Mouse (Mus musculus): ENCODE measurements at regions not wholly inside any gene's neighbourhood (a gene's known extent, or its start where the extent isn't known, plus 50 kb on each side); places are given as distances from the start of the nearest gene placed in this dataset.

DNA sequence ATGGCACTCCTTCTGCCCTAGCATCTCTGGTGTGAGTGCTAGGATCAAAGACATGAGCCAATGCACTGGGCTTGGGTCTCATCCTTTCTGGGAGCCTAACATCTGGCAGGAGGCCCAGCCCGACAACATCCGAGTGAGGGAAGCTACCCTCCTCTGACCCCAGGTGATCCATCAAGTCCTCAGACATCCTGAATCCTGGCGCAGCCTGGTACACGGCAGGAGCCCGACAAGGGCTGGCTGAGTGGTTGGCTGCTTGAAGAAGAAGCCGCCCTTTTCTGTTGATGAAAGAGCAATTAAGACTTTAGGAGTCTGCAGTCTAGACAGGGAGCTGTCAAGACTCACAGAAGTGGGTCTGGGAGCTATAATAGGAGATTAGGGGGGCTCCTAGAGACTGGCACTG, 342.1 kb downstream of the Rps24 start:
- H3K9ac ChIP-seq (replicated peaks; ENCODE audit: low read length, poor library complexity, severe bottlenecking): no peak overlapping the region
- 0 out of 2 replicates have a peak overlapping the region, but pooled peaks have one; percentile 78 for H3K27ac ChIP-seq (ENCODE audit: low read depth, low read length)

DNA sequence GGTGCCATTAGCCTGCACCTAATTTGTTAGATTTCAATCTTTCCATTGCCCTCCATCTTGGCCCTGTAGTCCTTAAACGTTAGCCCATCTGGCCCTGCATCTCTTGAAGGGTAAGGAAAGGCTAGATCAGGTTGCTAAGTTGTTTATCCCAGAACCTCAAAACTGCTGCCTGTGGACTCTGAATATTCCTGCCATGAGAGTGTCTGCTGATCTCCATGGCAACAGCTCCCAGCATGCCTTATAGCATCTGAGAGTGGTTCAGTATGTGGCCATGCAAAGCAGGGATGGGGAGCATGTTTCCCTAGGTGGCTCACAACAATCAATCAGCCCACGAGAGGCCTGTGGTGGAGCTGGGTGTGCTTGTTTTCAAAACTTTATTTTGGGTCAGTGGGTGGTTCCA, 346.3 kb downstream of the Rps24 start:
- H3K9me3 ChIP-seq (ENCODE audit: low read length): no peaks in the 10 kb centered on the region
- WGBS: 16% methylated on average over 2 of the region's 2 CpGs
- no peaks in the 10 kb centered on the region for H3K27me3 ChIP-seq (ENCODE audit: insufficient read depth, low read length)
- peaks cover 11% of the 10 kb centered on the region; the same call in 1 of the 2 replicates for H3K4me1 ChIP-seq (ENCODE audit: insufficient read depth, low read length)
- ATAC-seq (ENCODE audit: low FRiP score) (no peak), DNase-seq (ENCODE audit: low spot score) (peak; percentile 58)
- H3K9ac ChIP-seq (replicated peaks; ENCODE audit: low read length, poor library complexity, severe bottlenecking): no peak overlapping the region
- H3K36me3 ChIP-seq (ENCODE audit: insufficient read depth, low read length): no peaks in the 10 kb centered on the region
- no peak overlapping the region for H3K4me2 ChIP-seq (ENCODE audit: low read depth, low read length, poor library complexity, severe bottlenecking)
- no peak overlapping the region for H3K4me3 ChIP-seq (ENCODE audit: low read depth, low read length)
- H3K27ac ChIP-seq (ENCODE audit: low read depth, low read length): no peak overlapping the region
- TF ChIP-seq CTCF (IDR thresholded peaks at IDR 0.05): no peak

More for the DNA sequence above, 342.1 kb downstream of the Rps24 start:
- DNase-seq (ENCODE audit: low spot score) (peak; percentile 37), ATAC-seq (ENCODE audit: low FRiP score) (no peak)
- Histone ChIP-seq H3K27me3 (ENCODE audit: insufficient read depth, low read length) (no peaks in the 10 kb centered on the region), H3K9me3 (ENCODE audit: low read length) (no peaks in the 10 kb centered on the region), H3K4me3 (ENCODE audit: low read depth, low read length) (no peak overlapping the region), H3K36me3 (ENCODE audit: insufficient read depth, low read length) (no peaks in the 10 kb centered on the region), H3K4me2 (ENCODE audit: low read depth, low read length, poor library complexity, severe bottlenecking) (no peak overlapping the region), H3K4me1 (ENCODE audit: insufficient read depth, low read length) (peaks cover 23% of the 10 kb centered on the region)
- whole genome bisulfite sequencing: 48% methylated on average over 6 of the region's 6 CpGs
- TF ChIP-seq CTCF (IDR thresholded peaks at IDR 0.05): no peak

DNA sequence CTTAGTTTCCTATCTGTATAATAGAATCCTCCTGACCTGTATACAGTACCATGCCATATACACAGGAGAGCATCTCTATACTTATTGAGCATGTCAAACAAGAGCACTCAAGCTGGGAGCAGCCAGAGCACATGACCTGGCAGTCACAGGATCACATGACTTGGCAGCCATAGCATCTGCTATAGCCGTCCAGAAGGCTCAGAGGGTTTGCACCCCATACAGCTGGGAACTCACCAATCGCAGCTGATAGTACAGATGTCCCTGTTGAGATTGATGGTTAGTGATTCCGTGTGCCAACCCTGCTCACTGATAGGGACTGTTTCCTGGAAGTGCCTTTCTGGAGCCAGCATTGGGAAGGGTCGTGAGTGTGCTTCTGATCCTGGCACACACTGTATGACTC, 351.3 kb downstream of the Rps24 start:
- ATAC-seq (ENCODE audit: low FRiP score) (no peak), DNase-seq (ENCODE audit: low spot score) (peak; percentile 50)
- no peak for TF ChIP-seq CTCF (IDR thresholded peaks at IDR 0.05)
- Histone ChIP-seq H3K4me1 (ENCODE audit: insufficient read depth, low read length) (peaks cover 18% of the 10 kb centered on the region), H3K4me3 (ENCODE audit: low read depth, low read length) (no peak overlapping the region), H3K27ac (ENCODE audit: low read depth, low read length) (no peak overlapping the region), H3K36me3 (ENCODE audit: insufficient read depth, low read length) (no peaks in the 10 kb centered on the region), H3K4me2 (ENCODE audit: low read depth, low read length, poor library complexity, severe bottlenecking) (no peak overlapping the region), H3K9ac (replicated peaks; ENCODE audit: low read length, poor library complexity, severe bottlenecking) (no peak overlapping the region), H3K27me3 (ENCODE audit: insufficient read depth, low read length) (no peaks in the 10 kb centered on the region), H3K9me3 (ENCODE audit: low read length) (no peaks in the 10 kb centered on the region)
- 80% methylated on average over 4 of the region's 4 CpGs for WGBS

DNA sequence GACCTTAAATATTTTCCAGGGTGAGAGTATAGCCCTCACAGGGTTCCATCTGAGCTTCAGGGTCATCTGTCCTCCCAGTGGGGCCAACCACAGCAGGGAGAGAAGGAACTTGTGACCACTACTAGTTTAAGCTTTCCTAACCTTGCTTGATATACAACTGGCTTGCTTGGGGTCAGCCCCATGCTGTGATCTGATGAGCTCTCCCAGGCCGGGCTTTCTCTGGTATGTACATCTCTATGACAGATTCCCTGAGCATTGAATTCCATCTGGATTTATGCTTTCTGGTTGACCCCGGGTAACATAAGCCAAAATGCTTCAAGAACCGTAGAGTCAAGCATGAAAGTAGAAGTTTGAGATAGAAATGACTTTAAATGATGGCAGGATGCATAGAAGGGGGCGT, 352.1 kb downstream of the Rps24 start:
- Histone ChIP-seq H3K27me3 (ENCODE audit: insufficient read depth, low read length) (no peaks in the 10 kb centered on the region), H3K4me2 (ENCODE audit: low read depth, low read length, poor library complexity, severe bottlenecking) (no peak overlapping the region), H3K9ac (replicated peaks; ENCODE audit: low read length, poor library complexity, severe bottlenecking) (no peak overlapping the region), H3K27ac (ENCODE audit: low read depth, low read length) (no peak overlapping the region), H3K36me3 (ENCODE audit: insufficient read depth, low read length) (no peaks in the 10 kb centered on the region), H3K4me1 (ENCODE audit: insufficient read depth, low read length) (peaks cover 18% of the 10 kb centered on the region), H3K4me3 (ENCODE audit: low read depth, low read length) (no peak overlapping the region), H3K9me3 (ENCODE audit: low read length) (no peaks in the 10 kb centered on the region)
- TF ChIP-seq CTCF (IDR thresholded peaks at IDR 0.05): no peak
- DNase-seq (ENCODE audit: low spot score): no peak
- WGBS: 79% methylated on average over 4 of the region's 4 CpGs
- no peak for ATAC-seq (ENCODE audit: low FRiP score)

DNA sequence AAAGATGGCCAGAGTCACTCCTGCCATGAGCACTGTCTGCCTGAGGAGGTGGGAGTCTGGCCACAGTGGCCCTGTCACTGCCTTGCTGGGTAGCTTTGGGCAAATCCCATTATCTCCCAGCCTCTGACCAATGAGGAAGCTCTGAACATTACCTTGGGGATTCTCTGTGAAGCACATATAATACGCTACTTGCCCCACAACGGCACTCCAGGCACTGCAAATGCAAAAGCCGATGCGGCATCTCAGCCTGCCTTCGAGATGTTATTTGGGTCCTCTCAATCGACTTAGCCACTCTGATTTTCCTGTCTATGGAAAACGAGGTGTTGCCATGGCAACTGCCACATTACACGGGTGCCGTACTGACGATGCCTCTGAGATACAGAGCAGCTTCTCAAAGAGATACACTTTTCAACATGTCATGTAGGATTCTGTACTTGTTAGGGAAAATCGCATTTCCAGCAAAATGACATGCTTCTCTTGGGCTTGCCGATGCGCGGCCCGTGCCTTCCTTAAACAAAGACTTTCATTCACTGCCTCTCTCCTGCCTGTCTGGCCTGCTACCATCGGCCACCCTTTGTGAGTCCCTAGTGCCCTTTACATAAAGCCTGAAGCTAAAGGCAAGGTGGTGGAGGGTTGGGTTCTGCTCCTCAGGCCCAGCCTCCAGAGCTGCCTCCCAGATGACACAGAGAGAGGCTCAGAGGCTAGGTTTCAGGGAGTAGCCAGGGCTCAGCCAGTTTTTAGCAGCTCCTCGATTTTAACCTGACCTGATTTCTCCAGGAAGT, 355.0 kb downstream of the Rps24 start:
- Histone ChIP-seq H3K4me3 (ENCODE audit: low read depth, low read length) (no peak overlapping the region), H3K4me1 (ENCODE audit: insufficient read depth, low read length) (peaks cover 18% of the 10 kb centered on the region), H3K27me3 (ENCODE audit: insufficient read depth, low read length) (no peaks in the 10 kb centered on the region), H3K4me2 (ENCODE audit: low read depth, low read length, poor library complexity, severe bottlenecking) (0 out of 2 replicates have a peak overlapping the region, but pooled peaks have one; percentile 5), H3K27ac (ENCODE audit: low read depth, low read length) (peak overlapping the region; percentile 88), H3K36me3 (ENCODE audit: insufficient read depth, low read length) (no peaks in the 10 kb centered on the region), H3K9ac (replicated peaks; ENCODE audit: low read length, poor library complexity, severe bottlenecking) (peak overlapping the region; percentile 14; the same call in 1 of the 2 replicates), H3K9me3 (ENCODE audit: low read length) (no peaks in the 10 kb centered on the region)
- WGBS: 11% methylated on average over 17 of the region's 17 CpGs
- ATAC-seq (ENCODE audit: low FRiP score) (peak; percentile 90), DNase-seq (ENCODE audit: low spot score) (peak; percentile 96)
- no peak for TF ChIP-seq CTCF (IDR thresholded peaks at IDR 0.05)

DNA sequence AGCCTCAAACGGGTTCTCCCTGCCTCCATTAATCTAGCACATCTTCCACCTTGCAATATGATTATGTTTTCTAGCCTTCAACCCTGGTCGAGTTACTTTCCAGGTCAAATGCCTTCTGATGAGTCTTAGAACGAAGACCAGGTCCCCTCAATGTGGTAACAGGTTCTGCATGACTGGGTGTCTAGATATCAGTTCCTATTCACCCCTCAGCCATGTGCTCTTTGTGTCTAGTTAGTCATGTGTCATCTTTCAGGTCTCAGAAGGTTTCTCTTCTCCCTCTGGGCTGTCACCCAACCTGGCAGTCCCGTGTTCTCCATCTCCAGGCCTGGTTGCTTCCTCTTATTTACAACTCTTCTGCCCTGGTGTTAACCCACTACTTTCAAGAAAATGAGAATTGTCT, 356.7 kb downstream of the Rps24 start:
- no peak overlapping the region for H3K9ac ChIP-seq (replicated peaks; ENCODE audit: low read length, poor library complexity, severe bottlenecking)
- H3K27ac ChIP-seq (ENCODE audit: low read depth, low read length): no peak overlapping the region
- H3K9me3 ChIP-seq (ENCODE audit: low read length): no peaks in the 10 kb centered on the region
- H3K4me1 ChIP-seq (ENCODE audit: insufficient read depth, low read length): peaks cover 18% of the 10 kb centered on the region
- no peak for TF ChIP-seq CTCF (IDR thresholded peaks at IDR 0.05)
- WGBS: 88% methylated on average over 4 of the region's 4 CpGs
- no peaks in the 10 kb centered on the region for H3K27me3 ChIP-seq (ENCODE audit: insufficient read depth, low read length)
- H3K36me3 ChIP-seq (ENCODE audit: insufficient read depth, low read length): no peaks in the 10 kb centered on the region
- H3K4me2 ChIP-seq (ENCODE audit: low read depth, low read length, poor library complexity, severe bottlenecking): no peak overlapping the region
- DNase-seq (ENCODE audit: low spot score) (no peak), ATAC-seq (ENCODE audit: low FRiP score) (no peak)
- H3K4me3 ChIP-seq (ENCODE audit: low read depth, low read length): no peak overlapping the region

Data from midbrain, postnatal 0 days (tissue).